Mouse (Mus musculus) c-Kit-positive CD71-positive TER-119-negative erythroid progenitor cells, embryonic 14.5 days (primary cell): Measurements from ENCODE around the gene Lrch3.
"Not testable (repeated sequence)": the region's sequence is repeated elsewhere in the genome, so short reads cannot be mapped to it uniquely, and the experiment has no call there.

ENCODE experiments used
- DNase-seq: peaks from one replicate; pipeline ENCODE4 v3.0.0-alpha.2; 2013; ENCODE audit warnings: low read depth

Lrch3 gene

GRCm38 (mm10) chr16:33005216-33005615, 91.3 kb downstream of the Lrch3 start:
- DNase-seq = no peak

- no peak for DNase-seq
These were observed 93.0 kb downstream of the Lrch3 start for GRCm38 (mm10) chr16:33006888-33007287.

- no peak for DNase-seq
These were observed 93.5 kb downstream of the Lrch3 start for GRCm38 (mm10) chr16:33007436-33007835.

GRCm38 (mm10) chr16:33010166-33010565, 96.3 kb downstream of the Lrch3 start:
- no peak for DNase-seq

GRCm38 (mm10) chr16:33013801-33014200, 99.9 kb downstream of the Lrch3 start:
- DNase-seq = no peak

GRCm38 (mm10) chr16:33014921-33015320, 101.0 kb downstream of the Lrch3 start:
- DNase-seq = no peak

GRCm38 (mm10) chr16:33015396-33015907, 101.6 kb downstream of the Lrch3 start:
- no peak for DNase-seq

- no peak for DNase-seq
These were observed 102.1 kb downstream of the Lrch3 start for GRCm38 (mm10) chr16:33015986-33016385.

- no peak for DNase-seq
These were observed 103.9 kb downstream of the Lrch3 start for GRCm38 (mm10) chr16:33017677-33018349.

- no peak for DNase-seq
These were observed 105.3 kb downstream of the Lrch3 start for GRCm38 (mm10) chr16:33019117-33019770.

- DNase-seq = no peak
These were observed 107.5 kb downstream of the Lrch3 start for GRCm38 (mm10) chr16:33021381-33021780.

GRCm38 (mm10) chr16:33023750-33024149, 109.8 kb downstream of the Lrch3 start:
- peak; percentile 81 for DNase-seq

GRCm38 (mm10) chr16:33024456-33025104, 110.7 kb downstream of the Lrch3 start:
- no peak for DNase-seq

GRCm38 (mm10) chr16:33026357-33026756, 112.5 kb downstream of the Lrch3 start:
- no peak for DNase-seq

- DNase-seq = no peak
These were observed 122.1 kb downstream of the Lrch3 start for GRCm38 (mm10) chr16:33036006-33036405.

- no peak for DNase-seq
These were observed 128.8 kb downstream of the Lrch3 start for GRCm38 (mm10) chr16:33042682-33043081.

GRCm38 (mm10) chr16:33043268-33043667, 129.4 kb downstream of the Lrch3 start:
- DNase-seq = no peak

- DNase-seq = no peak
These were observed 134.1 kb downstream of the Lrch3 start for GRCm38 (mm10) chr16:33048004-33048403.

GRCm38 (mm10) chr16:33048686-33049085, 134.8 kb downstream of the Lrch3 start:
- no peak for DNase-seq

GRCm38 (mm10) chr16:33049809-33050208, 135.9 kb downstream of the Lrch3 start:
- no peak for DNase-seq

GRCm38 (mm10) chr16:33053141-33053540, 139.2 kb downstream of the Lrch3 start:
- DNase-seq = no peak

- DNase-seq = not testable (repeated sequence)
These were observed 141.0 kb downstream of the Lrch3 start for GRCm38 (mm10) chr16:33054927-33055326.

GRCm38 (mm10) chr16:33055655-33056054, 141.8 kb downstream of the Lrch3 start:
- no peak for DNase-seq
